Mouse (Mus musculus): ENCODE results near the gene Tbc1d20. TPM values are rescaled to one million over a fixed set of nuclear protein-coding genes. Genes with fewer than 3 reads are reported as not detected.

The Tbc1d20 gene
- total and polyA plus RNA-seq, 3 experiments: 14.3 to 22.5 (median 17.0) TPM

DNA sequence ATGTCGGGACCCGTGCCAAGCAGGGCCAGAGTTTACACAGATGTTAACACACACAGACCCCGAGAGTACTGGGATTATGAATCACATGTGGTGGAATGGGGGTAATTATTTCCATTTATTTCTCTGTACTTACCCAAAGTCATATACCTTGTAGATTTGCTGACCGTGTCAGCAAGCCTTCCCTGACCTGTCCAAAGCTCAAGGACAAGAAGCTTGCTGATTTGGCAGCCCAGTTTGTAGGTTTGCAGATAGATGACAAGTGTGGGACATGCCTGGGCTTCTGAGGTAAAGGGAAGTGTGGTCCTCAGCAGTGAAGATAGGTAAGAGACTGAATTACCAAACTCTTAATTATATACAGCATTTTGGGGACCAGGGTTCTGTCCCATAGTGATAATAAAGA, 43.1 kb upstream of the Tbc1d20 start:
- Histone ChIP-seq H3K27me3 (replicated peaks) (no peaks in the 10 kb centered on the region), H3K36me3 (replicated peaks in 1 of 2; ENCODE audit: control insufficient read depth in 1 of 2, insufficient read depth in 1 of 2, low read length in 1 of 2) (peaks cover 33 to 75% of the 10 kb centered on the region in 2 experiments), H3K27ac (ENCODE audit: insufficient read depth, low read depth) (no peak overlapping the region), H3K4me1 (ENCODE audit: control insufficient read depth in 1 of 2, insufficient read depth in 2 of 2) (no peaks in the 10 kb centered on the region), H3K9me3 (replicated peaks; ENCODE audit: low read length) (no peaks in the 10 kb centered on the region), H3K4me3 (replicated peaks in 1 of 3; ENCODE audit: low read depth in 2 of 3, low read length in 2 of 3, poor library complexity in 1 of 3) (no peak overlapping the region), H3K9ac (ENCODE audit: insufficient read depth, low read depth) (no peak overlapping the region), H3K4me2 (ENCODE audit: insufficient read depth, low read depth, poor library complexity, severe bottlenecking) (no peak overlapping the region), H3K79me2 (replicated peaks; ENCODE audit: control insufficient read depth, extremely low read depth, insufficient read depth, poor library complexity, severe bottlenecking) (peaks cover 47% of the 10 kb centered on the region)
- TF ChIP-seq USF2 (conservative IDR thresholded peaks at IDR 0.05; ENCODE audit: low read depth, low read length): no peak
- TF ChIP-seq USF1 (IDR thresholded peaks at IDR 0.05; ENCODE audit: low read depth, low read length): no peak
- TF ChIP-seq HCFC1 (IDR thresholded peaks at IDR 0.05; ENCODE audit: low read depth, low read length): no peak
- TF ChIP-seq CTCF (conservative IDR thresholded peaks at IDR 0.05 in 1 of 2, IDR thresholded peaks at IDR 0.05 in 1 of 2; ENCODE audit: low read depth in 2 of 2, low read length in 2 of 2): no peak
- no peak for TF ChIP-seq ELF1 (IDR thresholded peaks at IDR 0.05; ENCODE audit: low read depth, low read length)
- TF ChIP-seq RCOR1 (conservative IDR thresholded peaks at IDR 0.05; ENCODE audit: low read depth, low read length): no peak
- TF ChIP-seq NELFE (IDR thresholded peaks at IDR 0.05; ENCODE audit: low read depth, low read length): no peak
- TF ChIP-seq JUN (IDR thresholded peaks at IDR 0.05; ENCODE audit: insufficient read depth, low read depth, low read length): no peak
- TF ChIP-seq NRF1 (IDR thresholded peaks at IDR 0.05; ENCODE audit: low read depth, low read length): no peak
- no peak for TF ChIP-seq ZNF384 (IDR thresholded peaks at IDR 0.05; ENCODE audit: low read depth, low read length)
- no peak for TF ChIP-seq KAT2A (IDR thresholded peaks at IDR 0.05; ENCODE audit: insufficient replicate concordance, low read length)
- no peak for TF ChIP-seq MXI1 (IDR thresholded peaks at IDR 0.05; ENCODE audit: low read depth, low read length)
- no peak for TF ChIP-seq ZKSCAN1 (IDR thresholded peaks at IDR 0.05; ENCODE audit: borderline replicate concordance, low read depth, low read length)
- no peak for TF ChIP-seq MAZ (IDR thresholded peaks at IDR 0.05; ENCODE audit: low read depth, low read length)
- no peak for TF ChIP-seq EP300 (IDR thresholded peaks at IDR 0.05; ENCODE audit: low read length)
- TF ChIP-seq SMC3 (IDR thresholded peaks at IDR 0.05; ENCODE audit: low read depth, low read length): no peak
- TF ChIP-seq TBP (conservative IDR thresholded peaks at IDR 0.05; ENCODE audit: low read depth, low read length): no peak
- dilution Hi-C loops (cut with MboI; ENCODE audit: extremely low pct_ligation_motif_present, extremely low pct_unique_long_range_greater_than_20kb, low sequenced_read_pairs) (no loop called here), in situ Hi-C loops (cut with MboI; ENCODE audit: low pct_ligation_motif_present, low pct_unique_long_range_greater_than_20kb, low sequenced_read_pairs) (no loop called here)
- DNase-seq (ENCODE audit: extremely low read depth): no peak

DNA sequence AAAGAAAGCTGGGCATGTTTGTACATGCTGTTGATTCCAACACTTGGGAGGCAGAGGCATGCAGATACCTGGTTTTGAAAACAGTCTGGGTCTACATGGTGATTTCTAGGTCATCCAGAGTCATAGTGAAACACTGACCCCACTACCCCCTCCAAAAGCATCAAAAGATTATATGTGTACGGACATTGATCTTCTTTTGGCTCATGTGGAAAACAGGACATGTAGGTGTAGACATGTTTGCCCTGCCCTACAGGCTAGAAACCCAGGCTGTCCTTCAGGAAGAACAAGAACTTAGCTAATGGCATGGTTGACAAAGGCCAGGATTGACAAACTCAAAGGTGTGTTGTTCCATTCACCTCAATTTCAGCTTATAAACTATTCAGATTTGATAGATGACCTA, 33.9 kb upstream of the Tbc1d20 start:
- no peaks in the 10 kb centered on the region for H3K4me1 ChIP-seq (ENCODE audit: control insufficient read depth in 1 of 2, insufficient read depth in 2 of 2)
- no peak for DNase-seq (ENCODE audit: extremely low read depth)
- no peak overlapping the region for H3K4me3 ChIP-seq (replicated peaks in 1 of 3; ENCODE audit: low read depth in 2 of 3, low read length in 2 of 3, poor library complexity in 1 of 3)
- dilution Hi-C loops (cut with MboI; ENCODE audit: extremely low pct_ligation_motif_present, extremely low pct_unique_long_range_greater_than_20kb, low sequenced_read_pairs): no loop called here
- H3K9me3 ChIP-seq (replicated peaks; ENCODE audit: low read length): no peaks in the 10 kb centered on the region
- H3K27ac ChIP-seq (ENCODE audit: insufficient read depth, low read depth): no peak overlapping the region
- TF ChIP-seq MAX (IDR thresholded peaks at IDR 0.05; ENCODE audit: low read length) (no peak), TCF12 (IDR thresholded peaks at IDR 0.05; ENCODE audit: low read depth, low read length) (no peak), MAZ (IDR thresholded peaks at IDR 0.05; ENCODE audit: low read depth, low read length) (no peak), POLR2AphosphoS2 (IDR thresholded peaks at IDR 0.05; ENCODE audit: low read depth, low read length) (no peak), E2F4 (IDR thresholded peaks at IDR 0.05; ENCODE audit: insufficient replicate concordance, low read depth, low read length) (no peak), SMC3 (IDR thresholded peaks at IDR 0.05; ENCODE audit: low read depth, low read length) (no peak), HCFC1 (IDR thresholded peaks at IDR 0.05; ENCODE audit: low read depth, low read length) (no peak)
- H3K79me2 ChIP-seq (replicated peaks; ENCODE audit: control insufficient read depth, extremely low read depth, insufficient read depth, poor library complexity, severe bottlenecking): no peaks in the 10 kb centered on the region
- H3K27me3 ChIP-seq (replicated peaks): no peaks in the 10 kb centered on the region
- in situ Hi-C loops (cut with MboI; ENCODE audit: low pct_ligation_motif_present, low pct_unique_long_range_greater_than_20kb, low sequenced_read_pairs): no loop called here
- H3K36me3 ChIP-seq (replicated peaks in 1 of 2; ENCODE audit: control insufficient read depth in 1 of 2, insufficient read depth in 1 of 2, low read length in 1 of 2): peaks cover 57 to 80% of the 10 kb centered on the region in 2 experiments
- no peak overlapping the region for H3K4me2 ChIP-seq (ENCODE audit: insufficient read depth, low read depth, poor library complexity, severe bottlenecking)
- no peak overlapping the region for H3K9ac ChIP-seq (ENCODE audit: insufficient read depth, low read depth)

Measured in CH12.LX (cell line).